Mouse (Mus musculus) stomach, postnatal 0 days (tissue): ENCODE results near the gene Btbd16.

Experiments
- CTCF ChIP-seq: IDR thresholded peaks from 2 replicates; pipeline ENCODE4 v1.5.1; 2016; ENCODE audit warnings: antibody characterized with exemption, low read depth, mild to moderate bottlenecking, moderate library complexity
- EP300 ChIP-seq: optimal IDR thresholded peaks from 2 replicates; pipeline ENCODE3; 2016; ENCODE audit warnings: antibody characterized with exemption

DNA sequence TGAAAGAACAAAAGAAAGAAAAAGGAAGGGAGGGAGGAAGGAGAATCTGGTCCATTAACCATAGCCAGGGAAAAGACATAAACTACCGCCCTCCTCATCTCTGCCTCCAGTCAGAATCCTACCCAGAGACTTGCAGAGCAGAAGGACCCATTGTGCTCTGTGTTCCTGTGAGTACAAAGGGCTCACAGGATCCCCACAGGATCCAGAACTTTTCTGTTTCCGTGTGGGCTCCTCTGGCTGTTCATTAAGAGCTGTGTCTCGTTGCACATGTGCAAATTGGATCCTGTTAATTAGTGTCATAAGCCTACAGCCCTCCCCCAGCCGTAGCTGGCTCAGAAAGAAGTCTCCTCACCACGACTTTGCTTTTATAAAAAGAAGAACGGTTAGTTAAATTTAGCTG is 41.0 kb upstream of the Btbd16 start:
- TF ChIP-seq CTCF (no peak), EP300 (no peak)
